Mouse (Mus musculus) lung, postnatal 36 days (tissue): Measurements from ENCODE around the gene Ubap2.
A peak's percentile ranks its signal among the peaks of the same experiment; 100 is the strongest.

Experiments used
- DNase-seq: peaks from one replicate; pipeline ENCODE4 v3.0.0; 2022; ENCODE audit warnings: mixed read lengths

Ubap2 gene

DNA sequence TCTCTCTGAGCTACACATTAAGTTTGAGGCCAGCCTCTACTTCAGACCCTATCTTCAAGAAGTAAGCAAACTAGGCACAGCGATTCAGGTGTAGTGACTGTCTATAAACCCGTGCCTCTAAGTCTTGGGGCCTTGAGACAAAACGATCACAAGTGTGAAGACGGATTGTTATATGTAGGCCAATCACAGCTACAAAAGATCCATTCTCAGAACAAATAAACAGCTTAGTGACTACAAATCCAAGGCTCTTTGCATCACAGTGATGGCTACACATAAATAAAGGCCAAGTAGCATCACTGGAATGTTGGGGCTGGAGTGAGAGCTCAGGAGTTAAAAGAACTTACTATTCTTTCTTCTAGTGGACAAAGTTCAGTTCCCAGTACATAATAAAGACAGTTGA is 15.9 kb downstream of the Ubap2 start:
- no peak for DNase-seq

DNA sequence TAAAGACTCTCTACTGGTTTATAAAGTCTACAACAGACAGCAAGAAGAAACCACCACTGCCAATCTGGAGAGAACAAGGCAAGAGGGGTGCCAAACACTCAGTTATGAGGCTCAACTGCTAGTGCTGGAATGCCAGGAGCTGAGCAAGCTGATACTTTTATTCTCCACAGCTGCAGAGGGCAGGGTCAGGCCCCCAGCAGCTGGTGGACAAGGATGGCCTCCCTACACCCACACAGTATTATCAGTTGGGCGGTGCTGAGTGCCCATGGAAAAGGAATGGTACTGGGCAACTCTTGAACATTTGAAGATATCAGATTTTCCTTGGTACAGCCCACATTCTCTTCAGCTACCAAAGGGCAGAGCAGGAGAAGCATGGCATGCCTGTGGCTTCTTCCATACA is 17.2 kb downstream of the Ubap2 start:
- DNase-seq = no peak

DNA sequence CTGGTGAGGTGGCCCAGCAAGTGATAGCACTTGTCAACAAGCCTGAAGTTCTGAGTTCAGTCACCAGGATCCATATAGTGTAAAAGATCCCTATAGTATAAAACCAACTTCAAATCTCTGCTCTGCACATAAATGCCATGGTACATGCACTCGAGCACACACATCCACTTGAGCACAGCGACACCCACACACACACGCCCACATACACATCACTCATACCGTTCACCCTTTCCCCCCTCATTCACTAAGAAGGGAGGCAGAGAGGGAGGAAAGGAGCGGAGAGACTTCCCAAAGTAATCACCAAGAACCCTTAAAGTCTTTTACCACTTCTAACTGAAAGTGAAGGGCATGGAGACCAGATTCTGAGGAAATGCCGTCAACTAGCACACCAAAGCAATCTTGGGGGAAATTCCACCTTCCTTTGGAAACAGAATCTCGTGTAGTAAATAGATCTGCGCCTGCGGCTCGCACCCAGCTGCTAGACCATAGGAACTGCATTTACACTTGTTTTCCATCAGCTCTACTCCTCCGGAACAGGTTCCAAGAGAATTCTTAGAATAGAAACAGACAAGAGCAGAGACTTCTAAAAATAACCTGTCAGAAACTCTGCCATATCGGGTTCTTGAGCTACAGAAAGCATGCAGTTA is 19.3 kb downstream of the Ubap2 start:
- DNase-seq = no peak

DNA sequence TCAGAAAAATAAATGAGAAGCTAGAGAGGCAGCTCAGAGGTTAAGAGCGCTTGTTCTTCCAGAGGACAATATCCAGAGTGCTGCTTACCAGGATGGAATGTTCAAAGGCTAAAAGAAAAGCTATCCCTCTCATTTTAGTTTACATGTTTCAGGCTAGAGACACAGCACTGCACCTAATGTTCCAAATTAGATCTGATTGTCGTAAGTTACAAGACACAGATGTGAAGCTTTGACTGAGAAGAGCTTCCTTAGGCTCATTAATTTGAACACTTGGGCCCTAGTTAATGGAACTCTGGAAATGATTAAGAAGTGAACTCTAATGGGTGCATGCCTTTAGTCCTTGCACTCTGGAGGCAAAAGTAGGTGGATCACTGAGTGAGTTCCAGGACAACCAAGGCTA is 21.2 kb downstream of the Ubap2 start:
- DNase-seq = no peak

DNA sequence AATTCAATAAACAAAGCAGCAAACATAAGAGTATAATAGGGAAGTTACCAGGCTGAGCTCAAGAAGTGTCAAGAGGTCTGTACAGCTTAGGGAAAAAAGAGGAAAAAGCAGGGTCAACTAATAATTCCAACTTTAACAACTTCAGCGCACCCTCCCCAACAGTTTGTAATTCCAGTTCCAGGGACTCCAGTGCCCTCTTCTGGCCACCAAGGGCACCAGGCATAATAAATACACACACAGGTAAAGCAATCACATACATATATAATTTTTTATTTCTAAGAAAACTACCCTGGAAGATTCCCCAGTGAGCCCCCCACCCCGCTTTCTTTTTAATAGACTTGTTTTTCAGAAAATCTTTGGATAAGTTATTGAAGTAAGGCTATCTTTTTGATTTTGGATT is 29.5 kb downstream of the Ubap2 start:
- DNase-seq = no peak

DNA sequence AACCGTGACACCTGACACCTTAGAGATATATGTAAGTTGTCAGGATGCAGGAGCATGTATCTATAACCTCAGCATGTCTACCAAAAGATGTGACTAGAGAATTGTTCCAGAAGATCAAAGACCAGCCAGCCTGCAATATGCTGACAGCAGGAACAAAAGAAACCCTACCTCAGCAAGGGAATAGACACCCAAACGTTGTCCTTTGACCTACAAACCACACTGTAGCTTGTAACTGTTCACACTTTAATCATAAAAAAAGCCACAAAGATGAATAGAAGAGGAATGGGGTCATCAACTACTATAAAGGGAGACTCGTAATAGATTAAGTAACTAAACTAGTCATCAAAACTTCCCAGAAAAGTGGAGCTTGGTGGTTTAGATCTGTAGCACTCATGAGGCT is 34.0 kb downstream of the Ubap2 start:
- DNase-seq = no peak

DNA sequence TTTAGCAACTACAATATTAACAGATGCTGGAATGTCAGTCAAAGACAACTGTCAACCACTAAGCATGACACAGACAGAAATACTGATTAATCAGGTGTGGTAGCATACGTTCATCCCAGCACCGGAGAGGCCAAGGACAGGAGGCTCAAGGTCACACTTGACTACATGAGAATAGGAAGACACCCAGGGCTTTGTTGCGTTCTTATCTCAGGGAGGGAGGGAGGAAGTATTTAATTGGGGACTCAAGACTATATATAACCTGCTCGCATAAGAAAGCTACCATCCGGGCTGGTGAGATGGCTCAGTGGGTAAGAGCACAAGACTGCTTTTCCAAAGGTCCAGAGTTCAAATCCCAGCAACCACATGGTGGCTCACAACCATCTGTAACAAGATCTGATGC is 39.3 kb downstream of the Ubap2 start:
- DNase-seq = no peak

DNA sequence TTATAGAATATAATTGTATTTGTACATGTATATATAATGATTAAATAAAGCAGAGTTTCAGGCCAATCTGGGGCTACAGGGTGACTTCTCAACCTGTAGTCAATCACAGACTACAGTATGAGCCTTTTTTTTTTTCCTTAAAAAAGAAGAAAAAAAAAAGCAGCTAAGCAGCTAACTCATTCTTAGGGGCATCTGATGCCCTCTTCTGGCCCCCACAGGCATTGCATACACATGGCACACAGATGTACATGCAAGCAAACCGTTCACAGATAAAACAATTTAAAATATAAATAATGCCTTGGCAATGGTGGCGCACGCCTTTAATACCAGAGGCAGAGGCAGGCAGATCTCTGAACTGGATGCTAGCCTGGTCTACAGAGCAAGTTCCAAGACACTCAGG is 48.6 kb downstream of the Ubap2 start:
- DNase-seq = peak; percentile 64

DNA sequence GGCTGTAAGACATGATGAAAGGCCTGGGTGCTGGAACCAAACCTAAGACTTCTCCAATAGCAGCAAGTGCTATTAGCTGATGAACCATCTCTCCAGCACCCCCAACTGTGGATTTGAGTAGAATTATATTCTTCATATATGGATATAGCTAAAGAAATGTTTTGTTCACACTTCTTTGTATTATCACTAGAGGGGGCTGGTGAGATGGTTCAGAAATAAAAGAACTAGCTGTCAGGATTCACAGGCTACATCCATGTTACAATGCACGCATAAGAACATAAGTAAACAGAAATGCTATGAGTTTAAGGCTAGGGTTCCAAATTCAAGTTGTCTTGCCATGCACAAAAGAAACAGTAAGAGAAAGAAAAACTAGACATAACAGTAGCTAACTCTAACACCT is 49.5 kb downstream of the Ubap2 start:
- peak; percentile 15 for DNase-seq

DNA sequence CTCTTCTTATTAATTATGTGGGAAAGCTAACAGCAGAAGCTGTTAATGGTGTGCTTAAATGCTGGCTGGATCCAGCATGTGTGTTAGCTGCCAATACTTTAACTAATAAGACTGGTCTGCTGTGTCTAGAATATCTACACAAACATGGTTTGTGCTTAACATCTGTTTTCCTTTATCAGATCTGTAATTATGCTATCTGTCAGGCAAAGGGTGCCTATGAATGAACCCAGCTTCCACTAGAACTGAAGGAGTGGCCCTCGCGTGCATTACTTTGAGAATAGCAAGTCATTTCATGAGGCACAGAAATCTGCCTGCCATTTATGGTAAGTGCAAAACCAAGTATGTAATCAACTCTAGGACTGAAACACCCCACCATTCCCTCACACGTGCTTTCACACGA is 66.9 kb downstream of the Ubap2 start:
- DNase-seq = peak; percentile 28

DNA sequence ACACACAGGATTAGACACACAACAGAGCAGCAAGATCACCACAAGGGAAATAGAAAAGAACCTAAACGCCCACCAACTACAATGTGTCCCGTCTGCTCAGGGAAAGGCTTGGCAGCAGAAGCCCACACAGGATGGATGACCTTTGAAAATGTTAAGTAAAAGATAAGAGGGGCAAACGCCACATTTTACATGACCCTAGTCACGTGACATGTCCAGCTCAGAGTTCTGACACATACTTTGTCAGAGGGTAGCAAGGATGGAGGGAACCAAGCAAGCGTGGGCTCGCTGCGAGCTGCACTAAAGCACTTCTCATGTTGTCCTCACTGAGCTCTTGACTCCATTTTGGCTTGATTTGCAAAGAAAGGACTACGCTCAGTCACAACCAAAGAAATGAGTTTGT is 69.2 kb downstream of the Ubap2 start:
- no peak for DNase-seq

DNA sequence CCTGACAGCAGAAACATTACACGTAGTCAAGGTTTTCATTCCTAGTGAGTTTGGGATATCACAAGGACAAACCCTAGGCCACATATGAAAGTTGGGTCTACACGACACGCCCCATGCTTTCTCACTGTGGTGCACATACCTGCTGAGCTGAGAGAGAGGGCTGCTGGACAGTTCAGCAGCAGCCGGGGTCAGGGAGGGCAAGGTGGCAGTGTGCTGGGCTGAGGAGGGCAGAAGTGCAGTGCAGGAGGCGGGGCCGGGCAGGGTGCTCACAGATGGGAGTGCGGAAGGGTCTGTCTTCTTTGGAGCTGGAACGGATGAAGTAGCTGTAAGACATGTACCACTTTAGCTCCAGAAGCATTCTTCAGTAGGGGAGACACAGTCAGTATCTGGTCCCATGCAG is 72.8 kb downstream of the Ubap2 start:
- DNase-seq = no peak

DNA sequence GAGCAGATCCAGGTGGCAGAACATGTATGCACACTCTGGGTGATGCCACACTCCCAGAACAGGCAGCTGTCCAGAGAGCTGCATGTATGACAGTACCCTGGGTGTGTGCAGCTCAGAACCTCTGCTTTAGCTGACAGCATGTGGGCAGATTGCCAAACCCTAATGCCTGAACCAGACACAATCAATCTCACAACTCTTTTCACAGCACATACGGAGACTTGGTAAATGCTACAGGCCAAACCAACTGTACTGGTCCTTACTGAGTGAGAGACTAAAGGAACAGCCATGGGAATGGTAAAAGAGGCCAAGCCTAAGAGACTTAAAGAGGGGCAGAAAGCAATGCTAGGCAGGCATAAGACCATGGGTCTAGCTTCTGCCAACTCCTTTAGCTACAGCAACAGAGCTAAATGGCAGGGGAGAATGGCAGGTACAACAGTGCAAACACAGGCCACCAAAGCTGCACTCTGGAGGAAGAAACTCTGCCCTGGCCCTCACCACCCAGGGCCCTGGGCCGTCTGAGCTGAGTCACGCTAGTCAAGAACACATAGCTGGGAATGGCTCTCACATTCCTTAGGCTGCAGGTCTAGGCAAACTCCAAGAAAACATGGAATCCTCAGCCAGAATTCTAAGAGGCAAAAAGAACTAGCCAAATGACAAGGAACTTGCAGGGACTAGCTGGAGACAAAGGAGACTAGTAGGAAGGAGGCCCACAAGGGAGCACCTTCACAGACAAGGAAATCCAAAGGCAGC is 77.9 kb downstream of the Ubap2 start:
- DNase-seq = peak; percentile 35

DNA sequence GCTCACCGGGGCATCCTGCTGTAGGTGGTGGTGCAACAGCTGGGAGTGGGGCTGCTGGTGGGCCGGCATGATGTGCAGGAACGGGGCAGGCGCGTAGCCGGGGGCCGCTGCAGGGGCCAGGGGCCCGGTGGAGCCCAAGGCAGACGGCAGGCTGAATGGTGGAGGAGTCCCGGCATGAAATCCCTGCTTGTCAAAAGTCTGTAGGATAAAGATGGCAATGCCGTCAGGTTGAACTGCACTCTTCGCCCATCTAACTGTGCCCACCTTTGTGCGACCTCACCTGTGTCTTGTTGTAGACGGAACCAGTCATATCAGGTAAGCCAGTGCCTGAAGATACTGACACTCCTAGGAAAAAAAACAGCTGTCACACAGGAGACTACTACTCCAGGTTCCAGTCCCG is 79.6 kb downstream of the Ubap2 start:
- DNase-seq = no peak

DNA sequence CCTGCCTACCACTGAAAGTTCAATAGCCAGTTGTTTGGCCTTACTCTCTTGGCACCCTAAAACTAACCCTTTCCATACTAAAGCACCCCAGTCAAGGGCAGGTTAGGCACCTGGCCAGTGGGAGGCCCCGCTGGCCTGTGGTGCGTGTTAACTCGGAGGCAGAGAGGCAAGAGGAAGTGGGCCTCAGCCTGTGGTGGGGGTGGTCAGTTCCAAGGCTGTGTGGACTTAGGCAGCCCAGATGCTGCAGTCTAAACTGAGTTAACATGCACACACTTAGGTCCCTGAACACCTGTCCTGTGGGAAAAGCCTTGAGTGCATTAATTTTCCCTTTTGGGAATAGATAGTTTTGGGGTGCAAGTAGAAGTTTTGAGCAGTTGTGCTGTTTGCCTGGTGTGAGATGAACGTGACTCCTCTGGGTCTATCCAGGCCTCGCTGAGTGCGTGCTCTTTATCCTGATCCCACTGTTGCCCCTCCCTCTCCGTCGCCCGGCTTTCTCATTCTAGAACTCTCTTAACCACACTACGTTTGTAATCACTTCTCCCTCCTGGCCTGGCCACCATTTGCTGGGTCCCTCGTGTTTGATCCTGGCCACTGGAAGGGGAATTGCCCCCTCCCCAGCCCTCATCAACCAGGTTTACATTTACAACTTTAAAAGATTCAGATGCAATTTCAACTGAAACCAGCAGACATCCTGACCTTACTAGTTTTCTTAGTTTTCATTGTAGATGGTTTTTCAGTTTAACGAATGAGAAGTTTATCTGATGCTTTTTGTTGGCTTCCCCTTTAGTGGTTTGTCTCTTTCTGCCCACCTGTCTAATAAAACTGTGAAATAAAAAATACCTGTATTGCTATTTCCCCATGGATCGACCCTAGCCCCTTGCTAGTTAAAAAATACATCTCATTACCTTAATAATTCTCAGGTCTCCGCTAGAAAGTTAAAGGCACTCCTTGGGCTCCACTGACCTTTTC is 82.1 kb downstream of the Ubap2 start:
- DNase-seq = no peak

DNA sequence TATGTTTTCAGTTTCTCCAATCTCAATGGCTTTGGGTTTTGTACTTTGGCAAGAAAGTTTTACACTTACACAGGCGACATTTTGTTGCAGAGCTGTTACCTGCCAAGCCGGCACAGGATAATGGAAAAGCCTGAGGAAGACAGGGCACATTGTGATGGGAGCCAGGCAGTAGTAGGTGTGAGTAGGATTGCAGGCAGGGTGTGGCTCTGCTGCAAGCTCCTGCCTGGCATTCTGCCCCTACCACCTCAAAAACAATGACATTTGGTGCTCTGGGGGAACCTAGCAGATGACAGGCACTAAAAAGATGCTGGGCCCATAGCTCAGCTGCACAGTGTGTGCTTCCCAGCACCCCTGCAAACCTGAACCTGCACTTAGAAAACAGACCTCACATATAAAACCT is 85.1 kb downstream of the Ubap2 start:
- no peak for DNase-seq

DNA sequence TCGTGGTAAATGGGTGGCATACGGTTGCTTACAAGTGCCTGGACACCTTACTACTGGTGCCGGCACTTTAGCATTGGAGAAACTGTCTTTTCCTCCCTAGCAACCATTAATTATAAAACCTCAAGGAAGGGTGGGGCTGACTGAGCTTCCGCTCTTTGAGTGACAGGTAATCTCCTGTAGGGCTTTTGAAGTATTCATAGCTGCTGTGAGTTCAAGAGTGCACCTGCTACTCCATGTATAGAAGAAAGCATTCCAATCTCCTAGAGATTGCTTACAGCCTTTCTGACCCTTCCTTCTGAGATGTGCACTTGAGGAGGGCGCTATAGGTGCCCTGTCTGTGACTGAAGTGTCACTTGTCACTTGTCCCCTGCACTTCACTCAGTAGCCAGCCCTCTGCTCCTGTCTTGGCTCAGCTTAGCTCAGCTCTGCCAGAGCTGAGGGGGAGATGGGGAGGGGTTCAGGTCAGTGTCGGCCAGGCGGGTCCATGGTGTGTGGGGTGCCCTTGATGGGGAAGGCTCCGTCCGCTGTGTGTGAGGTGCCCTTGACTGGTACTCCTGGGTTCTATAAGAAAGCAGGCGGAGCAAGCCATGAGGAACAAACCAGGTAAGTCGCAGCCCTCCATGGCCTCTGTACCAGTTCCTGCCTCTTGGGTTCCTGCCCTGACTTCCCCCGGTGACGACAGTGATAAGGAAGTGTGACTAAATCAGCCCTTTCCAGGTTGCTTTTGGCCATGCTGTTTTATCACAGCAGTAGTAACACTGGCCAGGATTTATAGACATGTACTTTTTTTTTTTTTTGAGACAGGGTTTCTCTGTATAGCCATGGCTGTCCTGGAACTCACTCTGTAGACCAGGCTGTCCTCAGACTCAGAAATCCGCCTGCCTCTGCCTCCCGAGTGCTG is 94.9 kb downstream of the Ubap2 start:
- DNase-seq = peak; percentile 18

DNA sequence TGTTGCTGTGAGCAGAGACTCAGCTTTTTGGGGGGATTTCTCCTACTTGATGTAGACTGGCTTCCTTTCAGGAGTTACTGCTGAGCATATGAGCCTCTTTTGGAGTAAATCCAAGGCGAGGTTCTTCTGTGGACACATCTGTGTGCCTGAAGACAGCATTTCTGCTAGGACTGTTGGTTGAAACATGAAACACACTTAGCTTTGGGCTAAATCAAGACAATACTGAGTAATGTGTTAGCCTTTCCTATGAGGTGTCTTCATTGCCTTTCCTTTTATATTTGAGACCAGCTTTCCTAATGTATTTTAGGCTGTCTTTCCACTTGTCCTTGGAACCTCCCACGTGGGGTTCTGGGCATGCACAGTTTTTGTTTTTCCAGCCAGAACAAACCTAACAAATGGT is 100.3 kb downstream of the Ubap2 start:
- DNase-seq = no peak

DNA sequence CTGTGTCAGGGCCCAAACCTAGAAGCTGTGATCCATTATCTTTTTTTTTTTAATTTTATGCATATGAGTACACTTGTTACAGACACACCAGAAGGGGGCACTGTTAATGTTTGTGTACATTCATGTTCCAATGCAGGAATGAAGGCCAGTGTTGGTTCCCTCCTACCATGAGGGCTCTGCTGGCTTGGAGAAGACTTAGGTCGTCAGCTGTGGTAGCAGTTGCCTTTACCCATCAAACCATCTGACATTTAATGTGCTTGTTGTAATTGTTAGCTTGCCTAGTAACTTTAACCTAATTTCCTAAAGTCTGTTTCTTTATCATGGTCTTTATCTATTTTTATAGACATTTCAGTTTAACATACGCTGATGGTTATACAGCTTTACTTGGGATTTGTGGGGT is 104.0 kb downstream of the Ubap2 start:
- DNase-seq = no peak

DNA sequence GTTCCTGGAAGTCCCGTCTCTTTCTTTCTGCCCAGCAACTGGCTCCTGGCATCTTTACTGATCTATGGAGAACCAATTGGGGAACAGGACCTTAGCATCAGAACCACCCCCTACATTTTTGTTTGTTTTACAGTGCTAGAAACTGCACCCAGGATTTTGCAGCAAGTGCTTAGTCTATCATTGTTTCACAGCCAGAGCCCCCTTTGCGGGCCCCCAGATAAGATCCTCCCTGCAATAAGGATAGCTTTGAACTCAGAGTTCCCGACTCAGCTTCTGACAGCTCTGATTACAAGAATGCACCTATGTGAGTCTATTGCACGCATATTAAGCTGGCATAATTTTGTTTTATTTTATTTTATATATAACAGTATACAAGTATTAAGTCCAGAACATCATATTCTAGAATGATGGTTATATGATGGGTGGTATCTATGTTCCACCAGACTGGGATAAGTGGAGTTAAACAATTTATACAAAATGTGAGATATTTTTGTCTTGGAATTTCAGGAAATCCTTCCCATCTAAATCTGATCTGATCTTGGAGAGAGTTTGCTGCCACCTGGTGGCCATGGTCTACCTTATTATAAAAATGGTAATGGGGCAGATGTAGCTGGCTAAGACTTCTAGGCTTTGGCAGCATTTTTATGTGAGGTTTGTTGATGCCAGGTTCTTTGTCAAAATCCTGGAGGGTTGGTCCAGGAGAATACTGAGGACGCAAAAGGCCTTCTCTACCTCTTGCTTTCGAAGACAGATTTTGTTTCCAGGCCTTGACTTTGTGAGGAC is 109.1 kb downstream of the Ubap2 start:
- DNase-seq = peak; percentile 90

DNA sequence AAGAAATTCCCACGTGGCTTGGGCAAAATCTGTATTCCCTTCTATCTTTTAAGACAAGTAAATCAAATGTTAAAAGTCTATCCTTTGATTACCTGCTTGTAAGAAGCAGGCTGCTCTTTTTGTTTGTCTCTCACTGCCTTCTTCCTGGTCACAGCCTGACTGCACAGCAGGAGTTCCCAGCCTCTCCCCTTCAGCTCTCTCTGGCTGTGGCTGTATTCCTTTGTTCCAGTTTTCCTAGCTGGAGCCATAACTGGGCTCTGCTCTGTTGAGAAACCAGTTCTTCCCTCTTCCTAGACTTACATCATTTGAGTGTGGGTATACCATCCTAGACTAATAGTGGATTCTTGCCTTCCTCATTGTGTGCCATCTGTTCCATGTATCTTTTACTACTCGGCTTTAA is 110.0 kb downstream of the Ubap2 start:
- DNase-seq = no peak

DNA sequence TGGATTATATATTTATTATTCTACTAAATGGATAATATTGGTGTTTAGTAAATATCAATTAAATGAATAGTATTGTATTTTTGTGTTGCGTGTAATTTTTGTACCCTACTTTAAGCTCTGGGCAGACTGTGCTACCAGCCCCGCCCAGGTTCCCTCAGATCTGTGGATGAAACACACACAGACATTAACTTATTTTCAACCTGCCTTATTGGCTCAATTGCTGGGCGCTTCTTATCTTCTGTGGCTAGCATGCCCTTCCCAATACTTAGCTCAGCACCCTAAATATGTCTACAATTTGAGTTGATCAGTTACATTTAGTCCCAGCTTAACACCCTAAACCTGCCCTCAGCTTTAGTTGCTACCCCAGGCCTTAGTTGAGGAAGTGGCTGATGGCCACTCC is 113.7 kb downstream of the Ubap2 start:
- no peak for DNase-seq
